Mouse (Mus musculus): ENCODE results near the gene Nkd2.
A peak's percentile ranks its signal among the peaks of the same experiment; 100 is the strongest.

DNA sequence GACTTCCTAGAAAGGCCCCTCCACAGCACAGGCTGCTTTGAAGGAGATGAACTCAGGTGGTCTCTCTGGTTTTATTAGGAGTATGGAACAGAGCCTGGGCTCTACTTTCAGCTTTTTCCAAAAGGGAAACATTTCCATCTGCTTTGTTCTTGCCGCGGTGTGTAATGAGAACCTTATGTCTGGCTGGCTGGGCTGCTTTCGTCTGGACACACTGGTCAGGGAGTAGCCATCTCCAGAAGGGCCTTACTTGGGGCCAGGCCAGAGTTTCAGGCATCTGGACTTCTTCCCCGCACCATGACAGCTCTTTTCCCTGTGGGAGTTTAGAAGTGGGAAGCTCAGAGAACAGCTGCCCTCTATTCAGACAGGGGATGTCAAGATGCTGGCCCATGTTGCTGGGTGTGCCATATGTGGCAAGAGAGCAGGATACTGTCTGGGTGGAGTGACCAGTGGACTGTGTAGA is 40.0 kb upstream of the Nkd2 start:
- no peak for TF ChIP-seq POLR2A (IDR thresholded peaks at IDR 0.05; ENCODE audit: insufficient read depth, low read depth, low read length)
- peak; percentile 52; the same call in 1 of the 2 replicates for TF ChIP-seq EP300 (IDR thresholded peaks at IDR 0.05; ENCODE audit: insufficient read depth, low read depth, low read length)
